Mouse (Mus musculus): ENCODE measurements around the gene Gm6904. TPM values are rescaled to one million over a fixed set of nuclear protein-coding genes. Genes with fewer than 3 reads are reported as not detected.
"Not testable (repeated sequence)": the region's sequence is repeated elsewhere in the genome, so short reads cannot be mapped to it uniquely, and the experiment has no call there.

Gm6904 gene
- not detected for total RNA-seq (2021)
- long read RNA-seq, experiment 1, result 0 reads
- long read RNA-seq, experiment 2, result 0 reads

DNA sequence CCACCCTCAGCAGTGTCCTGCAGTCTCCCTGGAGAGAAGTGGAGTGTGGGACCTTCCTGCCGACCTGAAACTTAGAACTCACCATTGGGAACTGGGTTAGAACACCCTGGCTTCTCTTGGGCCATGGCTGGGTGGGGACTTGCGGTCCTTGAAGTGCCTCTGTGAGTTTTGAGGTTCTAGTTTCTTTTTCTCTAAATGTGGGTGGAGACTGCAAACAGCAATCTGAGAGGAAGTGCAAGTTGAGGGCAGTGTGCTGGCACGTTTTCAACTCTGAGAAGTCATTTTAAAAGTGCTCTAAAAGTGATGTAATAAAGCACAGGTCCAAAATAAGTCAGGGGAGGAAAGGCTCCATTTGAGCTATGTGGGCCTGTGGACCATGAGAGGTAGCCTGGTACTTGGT lies at the start of gene Gm6904:
Gm6904 (minus strand) TSS at position 161 of the 400 bp plus-strand sequence.
- Histone ChIP-seq H3K27ac (no peak within 1 kb of the TSS), H3K4me3 (peak within 1 kb of the TSS; percentile 26; the same call in 1 of the 2 replicates)
- DNase-seq, result peak; percentile 18
- no peak for TF ChIP-seq CTCF (IDR thresholded peaks at IDR 0.05)
- intact Hi-C loops (cut with DNase I), result no loop called here

DNA sequence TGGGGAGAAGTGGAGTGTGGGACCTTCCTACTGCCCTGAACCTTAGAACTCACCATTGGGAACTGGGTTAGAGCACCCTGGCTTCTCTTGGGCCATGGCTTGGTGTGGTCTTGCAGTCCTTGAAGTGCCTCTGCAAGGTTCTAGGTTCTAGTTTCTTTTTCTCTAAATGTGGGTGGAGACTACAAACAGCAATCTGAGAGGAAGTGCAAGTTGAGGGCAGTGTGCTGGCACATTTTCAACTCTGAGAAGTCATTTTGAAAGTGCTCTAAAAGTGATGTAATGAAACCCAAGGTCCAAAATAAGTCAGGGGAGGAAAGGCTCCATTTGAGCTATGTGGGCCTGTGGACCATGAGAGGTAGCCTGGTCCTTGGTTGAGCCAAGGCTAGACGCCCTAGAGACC lies 37.4 kb upstream of the Gm6904 start, which contains the start of gene Phf11a:
Phf11a (minus strand) TSS at position 132 of the 400 bp plus-strand sequence.
- intact Hi-C loops (cut with DNase I); H3K27ac ChIP-seq; DNase-seq; H3K4me3 ChIP-seq: not testable (repeated sequence)

DNA sequence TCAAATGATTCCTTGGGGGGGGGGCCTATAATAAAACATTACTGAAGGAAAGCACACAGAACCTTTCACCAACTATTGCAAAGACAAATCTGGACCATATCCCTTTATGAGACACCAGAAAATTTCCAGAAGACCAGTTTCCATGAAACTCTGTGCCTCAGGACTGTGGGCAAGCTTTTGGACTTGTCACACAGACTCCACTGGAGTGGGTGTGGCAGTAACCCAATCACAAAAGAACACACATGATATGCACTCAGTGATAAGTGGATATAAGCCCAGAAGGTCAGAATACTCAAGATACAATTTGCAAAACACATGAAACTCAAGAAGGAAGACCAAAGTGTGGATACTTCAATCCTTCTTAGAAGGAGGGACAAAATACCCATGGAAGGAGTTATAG lies 31.8 kb upstream of the Gm6904 start:
- intact Hi-C loops (cut with DNase I); H3K27ac ChIP-seq; H3K4me3 ChIP-seq; DNase-seq: not testable (repeated sequence)

DNA sequence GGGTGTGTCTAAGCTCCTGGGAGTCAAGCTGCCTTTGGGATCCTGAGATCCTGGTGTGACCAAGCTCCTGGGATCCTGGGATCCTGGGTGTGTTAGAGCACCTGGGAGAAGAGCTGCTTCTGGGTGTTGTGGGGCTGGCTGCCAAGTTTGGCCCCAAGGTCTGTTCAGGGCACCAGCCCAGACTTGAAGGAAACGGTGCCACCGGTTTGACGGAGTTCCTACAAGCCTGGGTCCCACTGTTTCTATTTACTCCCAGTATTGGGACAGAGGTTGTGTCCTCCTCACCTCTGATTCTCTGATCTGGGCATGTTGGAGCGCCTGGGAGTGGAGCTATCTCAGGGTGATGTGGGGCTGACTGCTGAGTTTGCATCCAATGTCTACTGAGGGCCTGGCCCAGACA lies 14.9 kb upstream of the Gm6904 start:
- H3K27ac ChIP-seq; intact Hi-C loops (cut with DNase I); H3K4me3 ChIP-seq; DNase-seq: not testable (repeated sequence)

DNA sequence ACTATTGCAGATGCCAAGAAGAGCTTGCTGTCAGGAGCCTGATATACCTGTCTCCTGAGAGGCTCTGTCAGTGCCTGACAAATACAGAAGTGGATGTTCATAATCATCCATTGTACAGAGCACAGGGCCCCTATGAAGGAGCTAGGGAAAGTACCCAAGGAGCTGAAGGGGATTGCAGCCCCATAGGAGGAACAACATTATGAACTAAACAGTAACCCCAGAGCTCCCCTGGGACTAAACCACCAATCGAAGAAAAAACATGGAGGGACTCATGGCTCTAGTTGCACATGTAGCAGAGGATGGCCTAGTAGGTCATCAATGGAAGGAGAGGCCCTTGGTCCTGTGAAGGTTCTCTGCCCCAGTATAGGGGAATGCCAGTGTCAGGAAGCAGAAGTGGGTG lies 4.2 kb downstream of the Gm6904 start:
- DNase-seq; intact Hi-C loops (cut with DNase I); H3K27ac ChIP-seq: not testable (repeated sequence)

DNA sequence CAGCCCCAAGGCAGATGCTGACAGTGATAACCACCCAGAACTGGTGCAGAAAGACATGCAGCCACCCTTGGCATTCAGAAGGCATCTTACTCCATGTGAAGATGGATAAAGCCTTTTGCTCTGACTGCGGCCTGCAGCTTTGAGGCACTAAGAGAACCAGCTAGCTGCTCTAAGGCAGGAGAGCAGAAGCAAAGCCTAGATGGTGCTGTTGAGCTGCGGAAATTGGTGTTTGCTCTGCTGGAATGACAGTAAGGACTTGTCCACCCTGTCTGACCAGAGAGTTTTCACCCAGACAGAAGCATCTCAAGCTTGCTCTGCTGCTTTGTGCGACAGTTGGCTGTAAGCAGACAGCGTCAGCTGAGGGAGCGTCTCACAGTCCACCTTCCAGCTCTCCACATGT lies 9.7 kb downstream of the Gm6904 start:
- DNase-seq; H3K4me3 ChIP-seq; H3K27ac ChIP-seq; intact Hi-C loops (cut with DNase I): not testable (repeated sequence)
- peak; percentile 7; the same call in 1 of the 2 replicates for TF ChIP-seq CTCF (IDR thresholded peaks at IDR 0.05)

More for the DNA sequence above, 4.2 kb downstream of the Gm6904 start:
- H3K4me3 ChIP-seq, result not testable (repeated sequence)

DNA sequence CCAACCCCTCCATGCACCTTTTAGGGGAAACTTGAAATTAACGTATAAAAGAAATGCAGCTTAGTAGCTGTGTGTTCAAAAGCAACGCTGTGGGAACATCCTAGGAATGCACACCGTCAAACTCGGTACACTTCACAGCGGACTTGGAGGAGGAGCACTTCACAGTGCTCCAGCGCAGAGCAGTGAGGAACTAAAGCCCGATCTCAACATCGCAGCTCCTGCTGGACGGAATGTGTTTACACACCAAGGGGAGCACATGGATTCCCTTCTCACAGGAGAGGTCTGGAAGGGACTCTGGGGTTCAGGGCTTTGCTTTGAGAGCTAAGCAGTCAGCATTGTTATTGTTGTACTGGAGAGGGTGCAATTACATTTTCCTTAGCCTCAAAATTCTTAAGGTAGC lies 26.4 kb downstream of the Gm6904 start:
- Histone ChIP-seq H3K27ac (no peak overlapping the region), H3K4me3 (no peak overlapping the region)
- no peak for DNase-seq
- no peak for TF ChIP-seq CTCF (IDR thresholded peaks at IDR 0.05)
- intact Hi-C loops (cut with DNase I), result no loop called here

DNA sequence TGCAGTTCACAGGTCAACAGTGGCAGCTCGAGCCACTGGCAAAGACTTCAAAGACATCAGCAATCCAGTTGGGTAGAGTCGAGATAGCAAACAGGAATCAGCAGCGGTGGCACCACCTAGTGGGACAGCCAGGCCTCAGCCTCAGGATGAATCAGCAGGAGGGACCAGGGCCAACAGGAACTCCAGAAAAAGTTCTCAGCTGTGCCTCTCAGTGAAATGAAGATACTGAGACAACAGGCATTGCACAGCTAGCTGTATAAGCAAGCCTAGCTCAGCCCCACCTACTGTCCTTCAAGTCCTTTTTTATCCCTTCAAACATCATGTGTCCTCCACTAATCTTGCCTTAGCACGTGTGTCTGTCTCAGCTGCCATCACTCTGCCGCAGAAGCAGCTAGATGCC lies 28.0 kb downstream of the Gm6904 start:
- intact Hi-C loops (cut with DNase I), result no loop called here
- DNase-seq, result peak; percentile 44
- peak; percentile 37; the same call in 1 of the 2 replicates for TF ChIP-seq CTCF (IDR thresholded peaks at IDR 0.05)
- no peak overlapping the region for H3K4me3 ChIP-seq
- H3K27ac ChIP-seq, result no peak overlapping the region

DNA sequence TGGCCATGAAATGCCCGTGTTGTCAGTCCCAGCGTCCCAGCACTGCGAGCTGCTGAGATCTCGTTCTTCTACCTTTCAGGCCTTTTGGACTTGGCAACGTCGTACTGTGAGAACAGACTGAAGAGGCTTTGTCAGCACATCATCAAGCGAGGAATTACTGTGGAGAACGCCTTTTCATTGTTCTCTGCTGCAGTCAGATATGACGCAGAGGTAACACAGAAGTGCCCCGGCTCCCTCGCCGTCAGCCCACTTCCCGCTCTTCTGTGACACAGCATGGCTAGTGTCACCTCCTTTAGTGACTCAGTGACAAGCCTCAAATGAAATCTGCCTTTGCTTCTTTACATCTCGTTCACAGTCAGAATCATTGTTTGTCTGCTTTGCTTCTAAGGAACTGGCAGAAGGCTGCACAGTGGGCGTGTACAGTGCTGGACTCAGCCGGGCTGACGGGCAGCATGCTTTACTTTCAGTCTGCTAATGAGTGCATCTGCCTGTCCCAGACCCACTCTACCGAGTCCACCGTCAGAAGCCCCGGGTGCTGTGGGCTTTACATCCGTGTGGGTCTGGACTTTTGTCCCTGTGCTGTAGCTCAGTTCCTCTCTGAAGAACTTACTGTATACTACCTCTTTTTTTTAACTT lies 29.6 kb downstream of the Gm6904 start:
- intact Hi-C loops (cut with DNase I), result no loop called here
- TF ChIP-seq CTCF (IDR thresholded peaks at IDR 0.05), result no peak
- no peak for DNase-seq
- Histone ChIP-seq H3K4me3 (no peak overlapping the region), H3K27ac (no peak overlapping the region)

DNA sequence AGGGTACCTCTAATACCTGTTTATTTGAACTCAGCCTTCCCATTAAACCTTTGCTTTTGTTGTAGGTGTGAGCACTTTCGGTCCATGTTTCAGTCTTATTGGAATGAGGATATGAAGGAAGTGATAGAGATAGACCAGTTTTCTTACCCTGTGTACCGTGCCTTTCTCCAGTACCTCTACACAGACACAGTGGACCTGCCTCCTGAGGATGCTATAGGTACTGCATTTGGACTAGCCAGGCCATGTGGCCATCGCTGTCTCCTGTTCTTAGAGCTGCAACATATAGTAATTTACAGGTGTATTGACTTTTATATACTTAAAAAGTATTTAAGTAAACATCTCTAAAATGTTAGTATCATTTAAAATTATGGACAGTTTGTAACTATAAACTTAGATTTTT lies 30.2 kb downstream of the Gm6904 start:
- no peak for DNase-seq
- TF ChIP-seq CTCF (IDR thresholded peaks at IDR 0.05), result no peak
- intact Hi-C loops (cut with DNase I), result no loop called here
- Histone ChIP-seq H3K4me3 (no peak overlapping the region), H3K27ac (no peak overlapping the region)

DNA sequence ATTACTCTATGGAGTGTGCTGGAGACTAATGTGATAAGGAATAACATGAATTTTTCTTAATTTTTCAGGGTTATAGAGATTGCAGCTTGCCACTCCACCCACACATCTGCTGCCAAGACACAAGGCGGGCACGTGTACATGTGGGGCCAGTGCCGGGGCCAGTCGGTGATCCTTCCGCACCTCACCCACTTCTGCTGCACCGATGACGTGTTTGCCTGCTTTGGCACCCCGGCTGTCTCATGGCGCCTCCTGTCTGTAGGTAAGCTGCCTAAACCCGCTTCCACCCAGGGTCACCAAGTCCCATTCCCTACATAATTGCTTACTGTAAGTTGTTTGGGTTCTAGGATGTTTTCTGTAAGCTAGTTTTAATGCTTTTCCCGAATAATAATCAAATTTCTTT lies 33.8 kb downstream of the Gm6904 start:
- TF ChIP-seq CTCF (IDR thresholded peaks at IDR 0.05), result no peak
- Histone ChIP-seq H3K4me3 (no peak overlapping the region), H3K27ac (no peak overlapping the region)
- intact Hi-C loops (cut with DNase I), result no loop called here
- no peak for DNase-seq

DNA sequence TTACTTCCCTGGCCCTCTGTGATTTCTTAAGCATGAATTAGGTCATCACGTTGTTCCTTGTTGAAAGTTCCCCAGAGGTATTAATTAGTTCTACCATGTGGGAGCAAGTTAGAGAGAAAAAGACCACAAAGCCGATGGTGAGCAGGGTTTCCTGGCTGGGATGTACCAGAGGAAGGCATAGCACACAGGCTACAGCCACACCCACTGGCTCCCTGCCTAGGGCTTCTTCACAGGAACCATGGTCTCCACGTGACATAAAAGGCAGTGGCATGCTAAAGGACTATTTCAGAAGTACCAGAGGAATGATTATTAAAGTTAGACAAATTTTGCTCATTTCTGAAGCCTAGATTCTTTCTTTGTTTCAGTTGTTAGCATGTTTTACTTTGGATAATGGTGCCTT lies 40.8 kb downstream of the Gm6904 start:
- DNase-seq, result no peak
- Histone ChIP-seq H3K27ac (no peak overlapping the region), H3K4me3 (no peak overlapping the region)
- intact Hi-C loops (cut with DNase I), result no loop called here
- TF ChIP-seq CTCF (IDR thresholded peaks at IDR 0.05), result no peak

DNA sequence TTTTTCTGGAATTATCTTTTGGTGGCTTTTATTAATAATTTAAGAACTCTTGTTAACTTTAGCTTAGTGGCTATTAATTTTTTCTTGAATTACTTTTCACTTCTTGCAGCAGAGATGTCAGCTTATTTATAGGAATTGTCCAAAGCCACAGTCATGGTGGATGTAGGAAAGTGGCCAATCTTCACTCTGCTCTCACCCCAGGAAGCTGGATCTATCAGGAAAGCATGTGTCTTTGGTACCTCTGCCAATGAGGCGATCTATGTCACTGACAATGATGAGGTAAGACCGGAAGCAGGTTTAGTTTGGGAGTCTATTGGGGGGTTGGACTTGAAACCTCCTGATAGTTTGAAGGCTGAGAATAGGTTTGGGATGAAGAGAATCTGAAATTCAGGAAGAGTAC lies 50.2 kb downstream of the Gm6904 start:
- intact Hi-C loops (cut with DNase I), result loop anchor here (10.0 kb wide), 1 partner anchor 1135 kb away; the partner anchor contains the start of gene Fgf9
- Histone ChIP-seq H3K27ac (no peak overlapping the region), H3K4me3 (no peak overlapping the region)
- no peak for DNase-seq
- TF ChIP-seq CTCF (IDR thresholded peaks at IDR 0.05), result no peak

DNA sequence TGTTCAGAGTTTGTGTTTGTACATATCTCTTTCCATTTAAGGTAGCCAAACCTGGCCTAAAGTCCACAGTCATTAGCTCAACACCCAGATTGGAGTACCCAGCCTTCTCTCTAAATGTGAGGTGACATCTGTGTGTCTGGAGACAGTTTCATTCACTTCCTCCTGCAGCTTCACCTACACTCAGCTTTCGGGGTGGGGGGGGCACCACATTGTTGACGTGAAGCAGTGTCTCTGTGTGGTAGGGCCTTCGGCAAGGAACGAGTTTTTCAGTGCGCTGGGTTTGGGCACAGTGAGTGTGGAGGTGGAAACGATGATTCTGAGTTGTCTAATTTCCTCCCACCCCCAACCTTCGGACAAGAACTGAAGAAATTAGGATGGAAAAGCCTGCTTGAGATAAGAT lies 51.0 kb downstream of the Gm6904 start:
- Histone ChIP-seq H3K27ac (no peak overlapping the region), H3K4me3 (no peak overlapping the region)
- no peak for DNase-seq
- no peak for TF ChIP-seq CTCF (IDR thresholded peaks at IDR 0.05)
- intact Hi-C loops (cut with DNase I), result loop anchor here (10.0 kb wide), 1 partner anchor 1134 kb away; the partner anchor contains the start of gene Fgf9

Data from gastrocnemius, adult 2 months (tissue).